Mouse (Mus musculus) liver, adult 2 months (tissue): ENCODE measurements around the gene Gtf2e1.

Experiments used
- CTCF ChIP-seq: fragments of 200-500 bp; IDR thresholded peaks from 2 replicates; pipeline ENCODE4 v1.5.1; 2011; ENCODE audit warnings: low read depth, low read length, control low read depth
- POLR2A ChIP-seq: fragments of 200-500 bp; IDR thresholded peaks from 2 replicates; pipeline ENCODE4 v1.6.1; 2011; ENCODE audit warnings: low read length, control low read depth; ENCODE audit not compliant: insufficient read depth; ENCODE audit errors: extremely low read depth

DNA sequence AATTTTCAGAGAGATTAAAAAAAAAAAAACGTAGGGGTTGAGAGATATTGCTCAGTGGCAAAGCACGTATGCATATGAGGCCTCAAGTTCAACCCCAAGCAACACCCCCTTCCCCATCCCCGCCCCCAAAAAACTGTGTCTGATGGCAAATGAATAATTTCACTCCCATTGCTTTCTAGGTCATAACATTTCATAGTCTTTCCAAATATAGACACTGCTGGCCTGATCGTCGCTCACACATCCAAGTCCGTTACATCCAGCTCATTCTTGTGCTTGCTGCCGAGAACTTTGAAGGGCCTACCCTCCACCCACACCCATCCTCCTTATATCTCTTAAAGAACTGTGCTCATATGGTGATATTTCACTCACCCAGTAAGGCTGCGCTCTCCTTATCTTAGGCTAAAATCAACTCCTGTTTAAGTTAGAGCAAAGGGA, 45.6 kb upstream of the Gtf2e1 start:
- TF ChIP-seq CTCF (no peak), POLR2A (no peak)
